Mouse (Mus musculus) midbrain, embryonic 12.5 days (tissue): ENCODE results near the gene Hist2h3b. TPM values are rescaled to one million over a fixed set of nuclear protein-coding genes. Genes with fewer than 3 reads are reported as not detected.
A peak's percentile ranks its signal among the peaks of the same experiment; 100 is the strongest.
"Not testable (repeated sequence)": the region's sequence is repeated elsewhere in the genome, so short reads cannot be mapped to it uniquely, and the experiment has no call there.

Source experiments
- ATAC-seq: fragments of 200-750 bp; cut with Nextera tagmentation; 2 replicates; pipeline ENCODE4 v1.8.0; 2017; ENCODE audit warnings: low read depth, moderate TSS enrichment, moderate library complexity; ENCODE audit not compliant: low FRiP score
- H3K27ac ChIP-seq: fragments of 300-500 bp; sonication (generic); replicated peaks from 2 replicates; pipeline ENCODE4 v1.5.1; 2016; ENCODE audit warnings: mild to moderate bottlenecking
- H3K27me3 ChIP-seq: fragments of 300-500 bp; sonication (generic); 2 replicates; pipeline ENCODE4 v1.6.1; 2016; ENCODE audit warnings: mild to moderate bottlenecking
- H3K36me3 ChIP-seq: fragments of 300-500 bp; sonication (generic); 2 replicates; pipeline ENCODE4 v1.6.1; 2016
- H3K4me1 ChIP-seq: fragments of 300-500 bp; sonication (generic); 2 replicates; pipeline ENCODE4 v1.6.1; 2016
- H3K4me2 ChIP-seq: fragments of 300-500 bp; sonication (generic); replicated peaks from 2 replicates; pipeline ENCODE4 v1.6.1; 2016; ENCODE audit warnings: mild to moderate bottlenecking, moderate library complexity
- H3K4me3 ChIP-seq: fragments of 300-500 bp; sonication (generic); 2 replicates; pipeline ENCODE4 v1.5.1; 2016; ENCODE audit warnings: mild to moderate bottlenecking
- H3K9ac ChIP-seq: fragments of 300-500 bp; sonication (generic); replicated peaks from 2 replicates; pipeline ENCODE4 v1.6.1; 2016; ENCODE audit warnings: mild to moderate bottlenecking, moderate library complexity
- H3K9me3 ChIP-seq: fragments of 300-500 bp; sonication (generic); 2 replicates; pipeline ENCODE4 v1.6.1; 2016; ENCODE audit warnings: mild to moderate bottlenecking
- WGBS: fragments of 180-500 bp; shearing (Covaris S2); methylation state at CpG from one replicate; pipeline ENCODE4 v1.1.7; 2016; 5-methylcytosine and 5-hydroxymethylcytosine counted together
- polyA plus RNA-seq: library from polyadenylated mRNA; unstranded; fragments of >200 nt; fragmentation: Nextera tagmentation; extraction: Ambion mirVana; gene quantifications from 2 replicates; pipeline ENCODE4 v1.2.1, GENCODE M21; 2016

The Hist2h3b gene
- polyA plus RNA-seq, 1 experiment from 2014 or later: 76.0 TPM

GRCm38 (mm10) chr3:96268776-96269378, 423 bp downstream of the Hist2h3b start:
- Histone ChIP-seq H3K27ac (peak overlapping the region; percentile 96), H3K4me1 (peaks cover 19% of the 10 kb centered on the region), H3K4me2 (peak overlapping the region; percentile 80), H3K9ac (peak overlapping the region; percentile 70), H3K4me3 (peak overlapping the region; percentile 55)
- under 1% methylated on average over 15 of the region's 44 CpGs for WGBS
- peak; percentile 51 for ATAC-seq
- not testable (repeated sequence) for H3K36me3 ChIP-seq, H3K9me3 ChIP-seq, H3K27me3 ChIP-seq

GRCm38 (mm10) chr3:96269511-96270474, 1.3 kb downstream of the Hist2h3b start, which contains the start of gene Hist2h2bb:
TSS of gene Hist2h2bb (plus strand) at chr3:96269752.
- peak within 1 kb of the TSS; percentile 77 for H3K9ac ChIP-seq
- no peaks in the 10 kb centered on the region for H3K36me3 ChIP-seq
- H3K9me3 ChIP-seq: no peaks in the 10 kb centered on the region
- H3K27ac ChIP-seq: peak within 1 kb of the TSS; percentile 96
- no peaks in the 10 kb centered on the region for H3K27me3 ChIP-seq
- peaks cover 11% of the 10 kb centered on the region for H3K4me1 ChIP-seq
- WGBS: under 1% methylated on average over 45 of the region's 45 CpGs
- peak; percentile 96 for ATAC-seq
- H3K4me2 ChIP-seq: peak within 1 kb of the TSS; percentile 80
- H3K4me3 ChIP-seq: peak within 1 kb of the TSS; percentile 55

GRCm38 (mm10) chr3:96273591-96274465, 5.4 kb downstream of the Hist2h3b start:
- 86% methylated on average over 17 of the region's 17 CpGs for WGBS
- H3K9me3 ChIP-seq: no peaks in the 10 kb centered on the region
- H3K36me3 ChIP-seq: no peaks in the 10 kb centered on the region
- no peak for ATAC-seq
- H3K4me3 ChIP-seq: no peak overlapping the region
- H3K9ac ChIP-seq: no peak overlapping the region
- H3K27ac ChIP-seq: no peak overlapping the region
- no peak overlapping the region for H3K4me2 ChIP-seq
- H3K4me1 ChIP-seq: peaks cover 13% of the 10 kb centered on the region
- peaks cover 12% of the 10 kb centered on the region; the same call in 1 of the 2 replicates for H3K27me3 ChIP-seq

GRCm38 (mm10) chr3:96277428-96277799, 9.0 kb downstream of the Hist2h3b start:
- ATAC-seq: no peak; the same call in 1 of the 2 replicates
- Histone ChIP-seq H3K36me3 (no peaks in the 10 kb centered on the region), H3K27ac (peak overlapping the region; percentile 89), H3K4me3 (peak overlapping the region; percentile 50), H3K9me3 (no peaks in the 10 kb centered on the region), H3K4me1 (peaks cover 13% of the 10 kb centered on the region), H3K4me2 (peak overlapping the region; percentile 80), H3K9ac (peak overlapping the region; percentile 57), H3K27me3 (peaks cover 25% of the 10 kb centered on the region)
- 18% methylated on average over 8 of the region's 8 CpGs for WGBS

- H3K4me3 ChIP-seq: peak overlapping the region; percentile 50
- H3K27ac ChIP-seq: peak overlapping the region; percentile 89
- WGBS: under 1% methylated on average over 49 of the region's 49 CpGs
- peak overlapping the region; percentile 80 for H3K4me2 ChIP-seq
- H3K9me3 ChIP-seq: no peaks in the 10 kb centered on the region
- peak overlapping the region; percentile 57 for H3K9ac ChIP-seq
- peak; percentile 97 for ATAC-seq
- peaks cover 31% of the 10 kb centered on the region for H3K27me3 ChIP-seq
- H3K36me3 ChIP-seq: no peaks in the 10 kb centered on the region
- H3K4me1 ChIP-seq: peaks cover 13% of the 10 kb centered on the region
Measured at GRCm38 (mm10) chr3:96277800-96278624, 9.6 kb downstream of the Hist2h3b start.

- ATAC-seq: no peak
- H3K36me3 ChIP-seq: no peaks in the 10 kb centered on the region
- H3K27ac ChIP-seq: no peak overlapping the region
- H3K4me1 ChIP-seq: peaks cover 13% of the 10 kb centered on the region
- no peak overlapping the region for H3K9ac ChIP-seq
- no peaks in the 10 kb centered on the region for H3K9me3 ChIP-seq
- H3K27me3 ChIP-seq: peaks cover 52% of the 10 kb centered on the region
- H3K4me3 ChIP-seq: no peak overlapping the region
- 52% methylated on average over 6 of the region's 6 CpGs for WGBS
- no peak overlapping the region for H3K4me2 ChIP-seq
Measured at GRCm38 (mm10) chr3:96280660-96281059, 12.2 kb downstream of the Hist2h3b start.

- Histone ChIP-seq H3K4me2 (no peak overlapping the region), H3K36me3 (no peaks in the 10 kb centered on the region), H3K9ac (no peak overlapping the region), H3K27me3 (peaks cover 48% of the 10 kb centered on the region), H3K4me3 (no peak overlapping the region), H3K27ac (no peak overlapping the region), H3K4me1 (0 out of 2 replicates have a peak, but pooled peaks cover 4% of the 10 kb centered on the region), H3K9me3 (no peaks in the 10 kb centered on the region)
- WGBS: 30% methylated on average over 4 of the region's 4 CpGs
- no peak for ATAC-seq
Measured at GRCm38 (mm10) chr3:96284457-96284856, 16.0 kb downstream of the Hist2h3b start.

- not testable (repeated sequence) for ATAC-seq
- 92% methylated on average over 11 of the region's 11 CpGs for WGBS
Measured at GRCm38 (mm10) chr3:96287334-96287733, 18.9 kb downstream of the Hist2h3b start.

GRCm38 (mm10) chr3:96289201-96289600, 20.7 kb downstream of the Hist2h3b start:
- H3K4me1 ChIP-seq: 0 out of 2 replicates have a peak, but pooled peaks cover 4% of the 10 kb centered on the region
- 77% methylated on average over 3 of the region's 3 CpGs for WGBS
- no peak overlapping the region for H3K4me3 ChIP-seq

More at GRCm38 (mm10) chr3:96287334-96287733, 18.9 kb downstream of the Hist2h3b start:
- H3K27ac ChIP-seq, H3K4me2 ChIP-seq, H3K4me1 ChIP-seq, H3K36me3 ChIP-seq, H3K4me3 ChIP-seq, H3K9ac ChIP-seq, H3K9me3 ChIP-seq: not testable (repeated sequence)
- H3K27me3 ChIP-seq: peaks cover 35% of the 10 kb centered on the region

GRCm38 (mm10) chr3:96290727-96291126, 22.3 kb downstream of the Hist2h3b start:
- H3K27me3 ChIP-seq, ATAC-seq, H3K4me3 ChIP-seq, H3K9ac ChIP-seq, H3K36me3 ChIP-seq, H3K4me2 ChIP-seq, H3K4me1 ChIP-seq, H3K9me3 ChIP-seq, H3K27ac ChIP-seq: not testable (repeated sequence)
- WGBS: 91% methylated on average over 3 of the region's 3 CpGs

More at GRCm38 (mm10) chr3:96289201-96289600, 20.7 kb downstream of the Hist2h3b start:
- Histone ChIP-seq H3K9ac (no peak overlapping the region), H3K36me3 (no peaks in the 10 kb centered on the region), H3K9me3 (no peaks in the 10 kb centered on the region), H3K27me3 (0 out of 2 replicates have a peak, but pooled peaks cover 16% of the 10 kb centered on the region), H3K4me2 (no peak overlapping the region), H3K27ac (no peak overlapping the region)
- no peak for ATAC-seq

- no peaks in the 10 kb centered on the region for H3K9me3 ChIP-seq
- ATAC-seq: no peak
Measured at GRCm38 (mm10) chr3:96292641-96293040, 24.2 kb downstream of the Hist2h3b start.

More at GRCm38 (mm10) chr3:96292641-96293040, 24.2 kb downstream of the Hist2h3b start:
- Histone ChIP-seq H3K4me2 (no peak overlapping the region), H3K9ac (no peak overlapping the region), H3K27ac (no peak overlapping the region), H3K36me3 (no peaks in the 10 kb centered on the region), H3K27me3 (no peaks in the 10 kb centered on the region), H3K4me3 (no peak overlapping the region), H3K4me1 (no peaks in the 10 kb centered on the region)
- 77% methylated on average over 6 of the region's 6 CpGs for WGBS
